Mouse (Mus musculus): ENCODE data around the gene Olfr1271. TPM values are rescaled to one million over a fixed set of nuclear protein-coding genes. Genes with fewer than 3 reads are reported as not detected.

Olfr1271 gene
- polyA plus RNA-seq (2014; fragmentation: Illumina TruSeq; extraction: RNeasy Lipid Tissue Mini Kit (QIAGEN cat#74804); ENCODE audit: low read depth, low replicate concordance) = not detected

GRCm38 (mm10) chr2:90270932-90271331, at the start of gene Olfr1271:
Gene Olfr1271 (minus strand): TSS chr2:90271032.

GRCm38 (mm10) chr2:90292741-90293140, 21.9 kb upstream of the Olfr1271 start, which contains the start of gene Olfr1272:
Gene Olfr1272 (minus strand): TSS chr2:90292841.

DNA sequence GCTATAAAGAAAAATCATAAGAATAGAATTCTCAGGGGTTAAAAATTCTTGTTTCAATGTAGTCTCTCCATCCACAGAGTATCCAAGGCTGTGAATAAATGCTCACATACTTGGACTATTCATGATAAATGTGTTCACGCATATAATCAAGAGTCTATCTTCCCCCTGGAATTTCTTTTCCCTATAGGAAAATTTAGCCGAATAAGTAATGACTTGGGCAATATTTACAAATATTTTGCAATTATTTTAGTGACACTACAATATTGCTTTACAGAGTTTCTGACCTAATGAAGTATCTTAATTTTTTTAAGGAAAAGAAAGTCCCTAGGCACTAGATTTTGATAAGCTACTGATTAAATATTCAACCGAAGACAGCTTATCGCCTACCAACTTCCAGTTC, 13.3 kb downstream of the Olfr1271 start, which contains the start of gene Olfr142:
Gene Olfr142, minus strand, starts transcription at position 101 of the 400 bp plus-strand sequence.

GRCm38 (mm10) chr2:90224393-90224792, 46.4 kb downstream of the Olfr1271 start, which contains the start of gene Olfr1506:
Gene Olfr1506 (minus strand): TSS chr2:90224493.

Other genes starting within 250 kb of the Olfr1271 start
- gene Olfr1264, start 245.5 kb downstream of the Olfr1271 start, polyA plus RNA-seq (2014; fragmentation: Illumina TruSeq; extraction: RNeasy Lipid Tissue Mini Kit (QIAGEN cat#74804); ENCODE audit: low read depth, low replicate concordance) = not detected
- not detected for gene Olfr1265, start 235.7 kb downstream of the Olfr1271 start, polyA plus RNA-seq (2014; fragmentation: Illumina TruSeq; extraction: RNeasy Lipid Tissue Mini Kit (QIAGEN cat#74804); ENCODE audit: low read depth, low replicate concordance)
- gene Olfr140, start 207.4 kb downstream of the Olfr1271 start, polyA plus RNA-seq (2014; fragmentation: Illumina TruSeq; extraction: RNeasy Lipid Tissue Mini Kit (QIAGEN cat#74804); ENCODE audit: low read depth, low replicate concordance) = not detected
- not detected for gene Olfr1269, start 149.6 kb downstream of the Olfr1271 start, polyA plus RNA-seq (2014; fragmentation: Illumina TruSeq; extraction: RNeasy Lipid Tissue Mini Kit (QIAGEN cat#74804); ENCODE audit: low read depth, low replicate concordance)
- gene Olfr32, start 128.7 kb downstream of the Olfr1271 start, polyA plus RNA-seq (2014; fragmentation: Illumina TruSeq; extraction: RNeasy Lipid Tissue Mini Kit (QIAGEN cat#74804); ENCODE audit: low read depth, low replicate concordance) = not detected
- not detected for gene Olfr1270, start 117.9 kb downstream of the Olfr1271 start, polyA plus RNA-seq (2014; fragmentation: Illumina TruSeq; extraction: RNeasy Lipid Tissue Mini Kit (QIAGEN cat#74804); ENCODE audit: low read depth, low replicate concordance)
- gene Olfr1506, start 46.5 kb downstream of the Olfr1271 start, polyA plus RNA-seq (2014; fragmentation: Illumina TruSeq; extraction: RNeasy Lipid Tissue Mini Kit (QIAGEN cat#74804); ENCODE audit: low read depth, low replicate concordance) = not detected
- not detected for gene Olfr142, start 13.4 kb downstream of the Olfr1271 start, polyA plus RNA-seq (2014; fragmentation: Illumina TruSeq; extraction: RNeasy Lipid Tissue Mini Kit (QIAGEN cat#74804); ENCODE audit: low read depth, low replicate concordance)
- not detected for gene Olfr1272, start 21.8 kb upstream of the Olfr1271 start, polyA plus RNA-seq (2014; fragmentation: Illumina TruSeq; extraction: RNeasy Lipid Tissue Mini Kit (QIAGEN cat#74804); ENCODE audit: low read depth, low replicate concordance)
- gene Gm13769, start 51.2 kb upstream of the Olfr1271 start, polyA plus RNA-seq (2014; fragmentation: Illumina TruSeq; extraction: RNeasy Lipid Tissue Mini Kit (QIAGEN cat#74804); ENCODE audit: low read depth, low replicate concordance) = not detected
- not detected for gene Olfr1274-ps, start 127.7 kb upstream of the Olfr1271 start, polyA plus RNA-seq (2014; fragmentation: Illumina TruSeq; extraction: RNeasy Lipid Tissue Mini Kit (QIAGEN cat#74804); ENCODE audit: low read depth, low replicate concordance)